Mouse (Mus musculus) olfactory bulb, adult 2 months (tissue): ENCODE data around the gene Nt5c2.

Experiments used
- CTCF ChIP-seq: fragments of 200-500 bp; IDR thresholded peaks from 2 replicates; pipeline ENCODE4 v1.5.1; 2012; ENCODE audit warnings: low read depth, mild to moderate bottlenecking, low read length, moderate library complexity; ENCODE audit not compliant: insufficient read depth
- POLR2A ChIP-seq: fragments of 200-500 bp; IDR thresholded peaks from 2 replicates; pipeline ENCODE4 v1.6.1; 2012; ENCODE audit warnings: mild to moderate bottlenecking, low read depth, low read length, moderate library complexity; ENCODE audit not compliant: insufficient read depth

DNA sequence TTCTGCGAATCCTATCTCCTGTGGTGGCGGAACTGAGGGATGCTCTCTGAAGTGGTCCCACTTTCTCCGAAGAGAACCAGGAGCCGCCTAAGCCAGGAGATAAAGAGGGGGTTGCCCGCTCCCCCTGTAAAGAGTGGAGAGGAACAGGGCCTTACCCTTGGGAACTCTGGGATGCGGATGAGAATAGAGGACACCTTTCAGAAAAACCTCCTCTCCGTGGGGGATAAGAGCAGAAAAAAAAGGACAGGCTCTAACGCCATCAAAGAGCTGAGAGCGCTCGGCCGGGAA, 850 bp downstream of the Nt5c2 start:
- no peak for TF ChIP-seq CTCF
- no peak for TF ChIP-seq POLR2A
